Mouse (Mus musculus) lung, embryonic 15.5 days (tissue): ENCODE data around the gene Gm3435. TPM values are rescaled to one million over a fixed set of nuclear protein-coding genes. Genes with fewer than 3 reads are reported as not detected.
"Not testable (repeated sequence)": the region's sequence is repeated elsewhere in the genome, so short reads cannot be mapped to it uniquely, and the experiment has no call there.

Experiments
- ATAC-seq: fragments of 200-750 bp; cut with Nextera tagmentation; 2 replicates; pipeline ENCODE4 v1.8.0; 2017; ENCODE audit warnings: moderate number of reproducible peaks, borderline replicate concordance; ENCODE audit not compliant: low FRiP score, low TSS enrichment; ENCODE audit errors: extremely low read depth
- H3K27ac ChIP-seq: fragments of 300-500 bp; sonication (generic); 2 replicates; pipeline ENCODE4 v1.5.1; 2015; ENCODE audit warnings: moderate library complexity, mild to moderate bottlenecking, inconsistent platforms
- H3K27me3 ChIP-seq: fragments of 300-500 bp; sonication (generic); 2 replicates; pipeline ENCODE4 v1.6.1; 2015; ENCODE audit warnings: inconsistent platforms
- H3K36me3 ChIP-seq: fragments of 300-500 bp; sonication (generic); 2 replicates; pipeline ENCODE4 v1.6.1; 2015; ENCODE audit warnings: inconsistent platforms
- H3K4me1 ChIP-seq: fragments of 300-500 bp; sonication (generic); 2 replicates; pipeline ENCODE4 v1.6.1; 2015; ENCODE audit warnings: inconsistent platforms
- H3K4me2 ChIP-seq: fragments of 300-500 bp; sonication (generic); 2 replicates; pipeline ENCODE4 v1.6.1; 2015; ENCODE audit warnings: inconsistent platforms, mild to moderate bottlenecking, moderate library complexity
- H3K4me3 ChIP-seq: fragments of 300-500 bp; sonication (generic); 2 replicates; pipeline ENCODE4 v1.5.1; 2015; ENCODE audit warnings: mild to moderate bottlenecking, inconsistent platforms
- H3K9ac ChIP-seq: fragments of 300-500 bp; sonication (generic); 2 replicates; pipeline ENCODE4 v1.6.1; 2015; ENCODE audit warnings: inconsistent platforms
- H3K9me3 ChIP-seq: fragments of 300-500 bp; sonication (generic); 2 replicates; pipeline ENCODE4 v1.6.1; 2016; ENCODE audit warnings: inconsistent platforms
- WGBS: fragments of 180-500 bp; shearing (Covaris S2); methylation state at CpG from one replicate; pipeline ENCODE4 v1.1.7; 2015; 5-methylcytosine and 5-hydroxymethylcytosine counted together
- polyA plus RNA-seq: library from polyadenylated mRNA; unstranded; fragments of >200 nt; fragmentation: Nextera tagmentation; extraction: Ambion mirVana; gene quantifications from 2 replicates; pipeline ENCODE4 v1.2.1, GENCODE M21; 2015

Gm3435 gene
- polyA plus RNA-seq, result 5.7 and 8.7 TPM in 2 replicates

- H3K9ac ChIP-seq, H3K27ac ChIP-seq, H3K9me3 ChIP-seq, H3K4me3 ChIP-seq, H3K36me3 ChIP-seq, H3K4me1 ChIP-seq, H3K4me2 ChIP-seq, H3K27me3 ChIP-seq: not testable (repeated sequence)
- no CpG with 5 or more reads among the region's 60 CpGs for WGBS
- ATAC-seq, result peak; percentile 97
These were observed at the start of gene Gm3435 for GRCm38 (mm10) chr17:15009706-15010413. Gm3435 (plus strand) TSS chr17:15010176.

- WGBS, result under 1% methylated on average over 22 of the region's 23 CpGs
- H3K4me3 ChIP-seq, result peak overlapping the region; percentile 79
- H3K4me2 ChIP-seq, result peak overlapping the region; percentile 91
- H3K27me3 ChIP-seq, result no peaks in the 10 kb centered on the region
- ATAC-seq, result 0 out of 2 replicates have a peak, but pooled peaks have one; percentile 3
- peaks cover 9% of the 10 kb centered on the region for H3K4me1 ChIP-seq
- H3K9ac ChIP-seq, result peak overlapping the region; percentile 79
- no peaks in the 10 kb centered on the region for H3K9me3 ChIP-seq
- 0 out of 2 replicates have a peak, but pooled peaks cover 5% of the 10 kb centered on the region for H3K36me3 ChIP-seq
- H3K27ac ChIP-seq, result no peak overlapping the region
These were observed 49.5 kb upstream of the Gm3435 start for GRCm38 (mm10) chr17:14960520-14960919.

- Histone ChIP-seq H3K4me3 (peak within 1 kb of the TSS; percentile 79), H3K27ac (peak within 1 kb of the TSS; percentile 83), H3K4me2 (peak within 1 kb of the TSS; percentile 91), H3K9ac (peak within 1 kb of the TSS; percentile 79)
- H3K9me3 ChIP-seq, H3K4me1 ChIP-seq, H3K27me3 ChIP-seq, H3K36me3 ChIP-seq: not testable (repeated sequence)
- WGBS, result under 1% methylated on average over 43 of the region's 100 CpGs
- ATAC-seq, result peak; percentile 86
These were observed 48.9 kb upstream of the Gm3435 start, which contains the start of gene Phf10 for GRCm38 (mm10) chr17:14960951-14961556. Phf10 (minus strand) TSS chr17:14961273.

GRCm38 (mm10) chr17:14961557-14962154, 48.3 kb upstream of the Gm3435 start:
- WGBS, result no CpG with 5 or more reads among the region's 44 CpGs
- not testable (repeated sequence) for H3K9ac ChIP-seq, H3K9me3 ChIP-seq, H3K4me2 ChIP-seq, H3K27me3 ChIP-seq, H3K36me3 ChIP-seq, H3K27ac ChIP-seq, H3K4me1 ChIP-seq, H3K4me3 ChIP-seq
- peak; percentile 89 for ATAC-seq

- not testable (repeated sequence) for H3K9ac ChIP-seq, H3K4me1 ChIP-seq, H3K4me3 ChIP-seq, ATAC-seq, H3K27ac ChIP-seq, H3K4me2 ChIP-seq, H3K27me3 ChIP-seq, H3K9me3 ChIP-seq, H3K36me3 ChIP-seq
- no CpG with 5 or more reads among the region's 6 CpGs for WGBS
These were observed 41.5 kb upstream of the Gm3435 start for GRCm38 (mm10) chr17:14968373-14968913.

GRCm38 (mm10) chr17:14977718-14978361, 32.1 kb upstream of the Gm3435 start:
- H3K4me3 ChIP-seq, H3K36me3 ChIP-seq, H3K4me1 ChIP-seq, H3K27me3 ChIP-seq, ATAC-seq, H3K9me3 ChIP-seq, H3K27ac ChIP-seq, H3K9ac ChIP-seq: not testable (repeated sequence)
- H3K4me2 ChIP-seq, result peak overlapping the region; percentile 31; the same call in 1 of the 2 replicates
- 0% methylated on average over 4 of the region's 7 CpGs for WGBS

- H3K27ac ChIP-seq, H3K9ac ChIP-seq, H3K9me3 ChIP-seq, H3K4me1 ChIP-seq, H3K4me3 ChIP-seq, H3K36me3 ChIP-seq, H3K27me3 ChIP-seq: not testable (repeated sequence)
- WGBS, result no CpG with 5 or more reads among the region's 60 CpGs
- H3K4me2 ChIP-seq, result peak within 1 kb of the TSS; percentile 31; the same call in 1 of the 2 replicates
- peak; percentile 97 for ATAC-seq
These were observed 31.5 kb upstream of the Gm3435 start, which contains the start of the genes 9030025P20Rik and Gm3417 for GRCm38 (mm10) chr17:14978362-14979038. 9030025P20Rik (plus strand) TSS chr17:14978468. Gm3417 (minus strand) TSS chr17:14978790.

GRCm38 (mm10) chr17:14990116-14990702, 19.8 kb upstream of the Gm3435 start:
- not testable (repeated sequence) for H3K4me1 ChIP-seq, H3K4me2 ChIP-seq, H3K4me3 ChIP-seq, H3K36me3 ChIP-seq, H3K9ac ChIP-seq, H3K27ac ChIP-seq, H3K9me3 ChIP-seq, H3K27me3 ChIP-seq, ATAC-seq
- 79% methylated on average over 4 of the region's 5 CpGs for WGBS

GRCm38 (mm10) chr17:14992522-14993138, 17.3 kb upstream of the Gm3435 start:
- H3K4me1 ChIP-seq, H3K9ac ChIP-seq, H3K36me3 ChIP-seq, H3K27ac ChIP-seq, H3K4me3 ChIP-seq, H3K27me3 ChIP-seq, H3K9me3 ChIP-seq, H3K4me2 ChIP-seq: not testable (repeated sequence)
- WGBS, result no CpG with 5 or more reads among the region's 98 CpGs
- ATAC-seq, result peak; percentile 83

GRCm38 (mm10) chr17:14993139-14993832, 16.7 kb upstream of the Gm3435 start:
- not testable (repeated sequence) for H3K4me3 ChIP-seq, H3K27me3 ChIP-seq, H3K4me2 ChIP-seq, H3K9me3 ChIP-seq, H3K36me3 ChIP-seq, H3K27ac ChIP-seq, H3K4me1 ChIP-seq, H3K9ac ChIP-seq
- WGBS, result no CpG with 5 or more reads among the region's 47 CpGs
- ATAC-seq, result peak; percentile 89
